Mouse (Mus musculus) midbrain, embryonic 12.5 days (tissue): ENCODE data around the gene Bicc1. TPM values are rescaled to one million over a fixed set of nuclear protein-coding genes. Genes with fewer than 3 reads are reported as not detected.

Experiments
- polyA plus RNA-seq: library from polyadenylated mRNA; unstranded; fragments of >200 nt; fragmentation: Nextera tagmentation; extraction: Ambion mirVana; gene quantifications from 2 replicates; pipeline ENCODE4 v1.2.1, GENCODE M21; 2016

Gene Bicc1
- polyA plus RNA-seq, 1 experiment from 2014 or later = 15.2 TPM

Other genes starting within 250 kb of the Bicc1 start
- gene Tfam, start 78.6 kb upstream of the Bicc1 start, polyA plus RNA-seq = 73.7 and 77.7 TPM in 2 replicates
- gene Ube2d1, start 125.6 kb upstream of the Bicc1 start, polyA plus RNA-seq = 140 and 146 TPM in 2 replicates
- gene Cisd1, start 185.3 kb upstream of the Bicc1 start, polyA plus RNA-seq = 159 and 163 TPM in 2 replicates
- gene Ipmk, start 188.1 kb upstream of the Bicc1 start, polyA plus RNA-seq = 24.4 and 25.4 TPM in 2 replicates